Mouse (Mus musculus) heart, embryonic 14.5 days (tissue): ENCODE data around the gene Gm10577. TPM values are rescaled to one million over a fixed set of nuclear protein-coding genes. Genes with fewer than 3 reads are reported as not detected.

ENCODE experiments used
- ATAC-seq: fragments of 200-750 bp; cut with Nextera tagmentation; 2 replicates; pipeline ENCODE4 v1.8.0; 2017; ENCODE audit warnings: low read depth, moderate TSS enrichment; ENCODE audit not compliant: insufficient number of reproducible peaks, insufficient read depth, low FRiP score
- H3K27ac ChIP-seq, 2 experiments: fragments of 200-500 bp in 1 of 2; fragments of 300-500 bp in 1 of 2; sonication (generic) in 1 of 2; replicated peaks in 1 of 2; 2 replicates each; pipeline ENCODE4 v1.5.1; 2012 to 2014; ENCODE audit warnings: low read depth in 2 of 2, low read length in 2 of 2, control low read depth in 1 of 2, mild to moderate bottlenecking in 1 of 2, mixed read lengths in 1 of 2; ENCODE audit not compliant: control insufficient read depth in 1 of 2, insufficient read depth in 1 of 2
- H3K27me3 ChIP-seq: fragments of 300-500 bp; sonication (generic); 2 replicates; pipeline ENCODE4 v1.6.1; 2014; ENCODE audit warnings: mild to moderate bottlenecking, low read length, control low read depth; ENCODE audit not compliant: control insufficient read depth, insufficient read depth
- H3K36me3 ChIP-seq: fragments of 300-500 bp; sonication (generic); 2 replicates; pipeline ENCODE4 v1.6.1; 2014; ENCODE audit warnings: mild to moderate bottlenecking, control low read depth, low read length, mixed read lengths; ENCODE audit not compliant: control insufficient read depth, insufficient read depth
- H3K4me1 ChIP-seq, 2 experiments: fragments of 200-500 bp in 1 of 2; fragments of 300-500 bp in 1 of 2; sonication (generic) in 1 of 2; 2 replicates each; pipeline ENCODE4 v1.6.1; 2012 to 2014; ENCODE audit warnings: low read length in 2 of 2, control low read depth in 1 of 2, mixed read lengths in 1 of 2; ENCODE audit not compliant: control insufficient read depth in 2 of 2, insufficient read depth in 2 of 2
- H3K4me2 ChIP-seq: fragments of 300-500 bp; sonication (generic); 2 replicates; pipeline ENCODE4 v1.6.1; 2014; ENCODE audit warnings: mild to moderate bottlenecking, low read length
- H3K4me3 ChIP-seq, 2 experiments: fragments of 200-500 bp in 1 of 2; fragments of 300-500 bp in 1 of 2; sonication (generic) in 1 of 2; 2 replicates each; pipeline ENCODE4 v1.5.1; 2012 to 2014; ENCODE audit warnings: low read length in 2 of 2, mild to moderate bottlenecking in 2 of 2, control low read depth in 1 of 2, low read depth in 1 of 2, moderate library complexity in 1 of 2; ENCODE audit not compliant: control insufficient read depth in 1 of 2, insufficient read depth in 1 of 2
- H3K9ac ChIP-seq: fragments of 300-500 bp; sonication (generic); 2 replicates; pipeline ENCODE4 v1.6.1; 2014; ENCODE audit warnings: mild to moderate bottlenecking, low read length
- H3K9me3 ChIP-seq: fragments of 300-500 bp; sonication (generic); 2 replicates; pipeline ENCODE4 v1.6.1; 2016; ENCODE audit warnings: low read length, control low read depth; ENCODE audit not compliant: control insufficient read depth
- WGBS: fragments of 180-500 bp; shearing (Covaris S2); extraction: QIAGEN DNeasy Blood & Tissue Kit; methylation state at CpG from one replicate; pipeline ENCODE4 v1.1.7; 2014; 5-methylcytosine and 5-hydroxymethylcytosine counted together
- polyA plus RNA-seq: library from polyadenylated mRNA; unstranded; fragments of >200 nt; fragmentation: Nextera tagmentation; extraction: Ambion mirVana; gene quantifications from 2 replicates; pipeline ENCODE4 v1.2.1, GENCODE M21; 2014

Gene Gm10577
- polyA plus RNA-seq, 1 experiment from 2014 or later: not detected

- Histone ChIP-seq H3K27me3 (no peaks in the 10 kb centered on the region), H3K4me1 (no peaks in the 10 kb centered on the region), H3K4me2 (no peak overlapping the region), H3K4me3 (no peak overlapping the region), H3K36me3 (no peaks in the 10 kb centered on the region), H3K9ac (no peak overlapping the region), H3K27ac (no peak overlapping the region), H3K9me3 (no peaks in the 10 kb centered on the region)
- 81% methylated on average over 4 of the region's 4 CpGs for WGBS
- no peak for ATAC-seq
Observed at GRCm38 (mm10) chr4:101009092-101009491, 11.4 kb downstream of the Gm10577 start.

GRCm38 (mm10) chr4:101008362-101008769 lies 12.1 kb downstream of the Gm10577 start:
- H3K27me3 ChIP-seq: no peaks in the 10 kb centered on the region
- WGBS: 80% methylated on average over 5 of the region's 5 CpGs

GRCm38 (mm10) chr4:101002961-101003360 lies 17.5 kb downstream of the Gm10577 start:
- no peaks in the 10 kb centered on the region for H3K4me1 ChIP-seq
- 94% methylated on average over 16 of the region's 16 CpGs for WGBS
- peaks cover 15% of the 10 kb centered on the region for H3K36me3 ChIP-seq
- no peak overlapping the region for H3K4me2 ChIP-seq
- ATAC-seq: no peak
- H3K27ac ChIP-seq: no peak overlapping the region
- no peak overlapping the region for H3K4me3 ChIP-seq
- no peak overlapping the region for H3K9ac ChIP-seq
- H3K27me3 ChIP-seq: no peaks in the 10 kb centered on the region
- no peaks in the 10 kb centered on the region for H3K9me3 ChIP-seq

More at GRCm38 (mm10) chr4:101008362-101008769, 12.1 kb downstream of the Gm10577 start:
- H3K27ac ChIP-seq: no peak overlapping the region
- H3K36me3 ChIP-seq: peaks cover 1% of the 10 kb centered on the region
- H3K9ac ChIP-seq: no peak overlapping the region
- no peaks in the 10 kb centered on the region for H3K4me1 ChIP-seq
- H3K9me3 ChIP-seq: no peaks in the 10 kb centered on the region
- H3K4me2 ChIP-seq: no peak overlapping the region
- H3K4me3 ChIP-seq: no peak overlapping the region
- ATAC-seq: no peak

DNA sequence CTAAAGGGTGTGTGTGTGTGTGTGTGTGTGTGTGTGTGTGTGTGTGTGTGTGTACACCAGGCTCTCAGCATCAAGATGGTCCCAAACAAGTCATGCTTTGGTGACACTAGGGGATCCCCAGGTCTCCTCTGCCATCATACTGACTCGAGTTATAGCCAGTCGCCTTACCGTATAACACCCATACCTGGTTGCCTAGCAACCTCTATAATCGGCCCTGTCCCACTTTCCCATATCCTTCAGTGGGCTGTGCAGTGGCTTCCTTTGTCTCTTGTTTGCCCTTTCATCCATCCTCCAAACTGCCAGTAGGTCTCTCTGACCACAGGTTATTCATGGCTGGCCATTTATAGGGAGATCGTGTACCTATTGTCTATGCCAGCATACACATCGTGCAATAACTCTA lies 19.4 kb downstream of the Gm10577 start:
- no peaks in the 10 kb centered on the region for H3K9me3 ChIP-seq
- H3K27me3 ChIP-seq: no peaks in the 10 kb centered on the region
- no peak overlapping the region for H3K9ac ChIP-seq
- peaks cover 19% of the 10 kb centered on the region for H3K36me3 ChIP-seq
- no peaks in the 10 kb centered on the region for H3K4me1 ChIP-seq
- H3K4me2 ChIP-seq: no peak overlapping the region
- no peak overlapping the region for H3K4me3 ChIP-seq
- WGBS: 85% methylated on average over 6 of the region's 6 CpGs
- no peak for ATAC-seq
- H3K27ac ChIP-seq: no peak overlapping the region

GRCm38 (mm10) chr4:101000622-101001021 lies 19.9 kb downstream of the Gm10577 start:
- no peak overlapping the region for H3K4me3 ChIP-seq
- H3K4me2 ChIP-seq: no peak overlapping the region
- no peak overlapping the region for H3K27ac ChIP-seq
- no peak for ATAC-seq
- no peaks in the 10 kb centered on the region for H3K4me1 ChIP-seq
- no peaks in the 10 kb centered on the region for H3K27me3 ChIP-seq
- 87% methylated on average over 3 of the region's 3 CpGs for WGBS
- no peaks in the 10 kb centered on the region for H3K9me3 ChIP-seq
- no peak overlapping the region for H3K9ac ChIP-seq
- H3K36me3 ChIP-seq: peaks cover 21% of the 10 kb centered on the region

GRCm38 (mm10) chr4:100998906-100999305 lies 21.6 kb downstream of the Gm10577 start:
- WGBS: 82% methylated on average over 8 of the region's 8 CpGs
- H3K9ac ChIP-seq: no peak overlapping the region
- H3K4me1 ChIP-seq: no peaks in the 10 kb centered on the region; a peak in 1 of 4 replicates
- no peaks in the 10 kb centered on the region for H3K9me3 ChIP-seq
- peaks cover 31% of the 10 kb centered on the region for H3K36me3 ChIP-seq
- H3K4me3 ChIP-seq: no peak overlapping the region
- no peak overlapping the region for H3K27ac ChIP-seq
- ATAC-seq: no peak
- H3K27me3 ChIP-seq: no peaks in the 10 kb centered on the region
- H3K4me2 ChIP-seq: no peak overlapping the region

- H3K4me2 ChIP-seq: no peak overlapping the region
- peaks cover 32% of the 10 kb centered on the region for H3K36me3 ChIP-seq
- H3K9ac ChIP-seq: no peak overlapping the region
- H3K27ac ChIP-seq: no peak overlapping the region
- 19% methylated on average over 2 of the region's 2 CpGs for WGBS
- H3K27me3 ChIP-seq: no peaks in the 10 kb centered on the region
- H3K9me3 ChIP-seq: no peaks in the 10 kb centered on the region
- ATAC-seq: no peak
- H3K4me1 ChIP-seq: no peaks in the 10 kb centered on the region; a peak in 1 of 4 replicates
- no peak overlapping the region for H3K4me3 ChIP-seq
Observed at GRCm38 (mm10) chr4:100998145-100998544, 22.4 kb downstream of the Gm10577 start.

- Histone ChIP-seq H3K9ac (no peak overlapping the region), H3K4me3 (no peak overlapping the region), H3K36me3 (peaks cover 39% of the 10 kb centered on the region), H3K4me1 (no peaks in the 10 kb centered on the region; a peak in 1 of 4 replicates), H3K27ac (no peak overlapping the region), H3K4me2 (no peak overlapping the region), H3K27me3 (no peaks in the 10 kb centered on the region), H3K9me3 (no peaks in the 10 kb centered on the region)
- 88% methylated on average over 4 of the region's 4 CpGs for WGBS
- ATAC-seq: no peak
Observed at GRCm38 (mm10) chr4:100996060-100996651, 24.3 kb downstream of the Gm10577 start.
